Mouse (Mus musculus): ENCODE data around the gene Osbpl2. TPM values are rescaled to one million over a fixed set of nuclear protein-coding genes. Genes with fewer than 3 reads are reported as not detected.
"Not testable (repeated sequence)": the region's sequence is repeated elsewhere in the genome, so short reads cannot be mapped to it uniquely, and the experiment has no call there.

Osbpl2 gene
- total RNA-seq, 2 experiments from 2014 or later, result 16.9 to 18.8 TPM

GRCm38 (mm10) chr2:180148551-180148950, 29.4 kb downstream of the Osbpl2 start:
- no peak for DNase-seq (ENCODE audit: low spot score)

DNA sequence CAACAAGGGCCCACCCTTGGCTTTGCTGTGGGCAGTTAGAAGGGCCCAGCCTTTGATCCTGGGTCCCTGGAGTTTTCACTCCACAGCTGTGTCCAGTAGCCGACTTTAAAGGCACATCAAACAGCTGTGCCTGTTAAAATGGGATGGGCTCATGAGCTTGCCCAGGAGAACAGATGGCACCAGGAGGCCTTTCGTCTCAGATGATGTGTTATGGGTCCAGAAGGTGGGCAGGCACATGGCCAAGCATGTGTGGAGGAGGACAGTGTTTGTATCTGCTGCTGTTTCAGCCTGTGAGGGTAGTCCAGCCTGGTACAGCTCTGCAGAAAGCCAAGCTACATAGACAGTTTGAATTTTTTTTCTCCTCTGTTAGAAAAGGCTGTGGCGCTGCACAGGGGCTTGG, 35.7 kb downstream of the Osbpl2 start:
- DNase-seq (ENCODE audit: low spot score), result no peak

DNA sequence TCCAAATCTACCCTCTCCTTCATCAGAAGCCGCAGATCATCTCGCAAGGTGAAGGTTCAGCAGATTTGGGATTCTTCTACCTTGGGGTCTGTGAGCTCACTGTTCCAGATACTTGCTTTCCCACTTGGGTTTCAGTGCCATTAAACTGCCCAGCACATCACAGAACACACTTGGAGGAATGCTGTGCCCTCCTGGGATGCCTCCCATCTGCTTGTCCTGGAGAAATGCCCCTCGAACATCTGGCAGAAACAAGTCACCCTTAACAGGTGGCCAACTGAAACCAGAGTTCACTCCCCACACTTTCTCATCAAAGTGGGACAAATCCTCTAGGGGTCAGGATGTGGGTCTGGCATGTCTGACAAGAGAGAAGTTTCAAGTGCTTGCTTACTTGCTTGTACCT, 39.5 kb downstream of the Osbpl2 start:
- DNase-seq (ENCODE audit: low spot score), result no peak

DNA sequence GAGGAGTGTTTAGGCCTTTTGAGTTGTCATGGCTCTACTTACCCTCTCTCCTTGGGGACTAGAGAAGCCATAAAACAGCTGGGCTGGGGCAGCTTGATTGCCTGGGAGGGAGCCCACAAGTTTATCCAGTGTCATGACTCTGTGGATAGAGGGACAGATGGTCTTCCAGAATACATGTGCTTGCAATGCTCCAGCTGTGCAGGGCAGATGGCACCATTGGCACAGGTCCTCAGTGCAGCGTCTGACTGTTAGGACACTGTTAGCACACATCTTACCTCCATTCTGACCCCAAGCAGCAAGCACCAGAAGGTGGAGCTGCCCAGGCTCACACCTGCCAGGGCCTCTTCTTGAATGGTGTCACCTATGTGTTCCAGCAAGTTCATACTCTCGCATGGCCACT, 46.7 kb downstream of the Osbpl2 start:
- DNase-seq (ENCODE audit: low spot score), result no peak

DNA sequence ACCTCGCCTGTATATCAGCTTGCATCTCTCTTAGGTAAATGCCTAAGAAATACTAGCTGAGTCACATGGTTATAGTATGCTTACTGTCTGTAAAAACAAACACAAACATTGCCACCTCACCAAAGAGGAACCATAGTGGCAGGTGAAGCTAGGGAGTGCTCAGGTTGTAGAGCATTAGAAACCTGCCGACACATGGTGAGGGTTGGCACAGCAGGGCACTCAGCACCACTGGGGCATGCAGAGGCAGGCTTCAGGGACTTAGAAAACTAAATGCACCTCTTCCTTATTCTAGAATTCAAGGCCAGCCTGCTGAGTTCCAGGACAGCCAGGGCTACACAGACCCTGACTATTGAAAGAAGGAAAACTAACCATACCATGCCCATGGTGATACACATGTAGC, 47.8 kb downstream of the Osbpl2 start:
- DNase-seq (ENCODE audit: low spot score), result no peak

- DNase-seq (ENCODE audit: low spot score), result no peak
Measured at GRCm38 (mm10) chr2:180170151-180170805, 51.2 kb downstream of the Osbpl2 start.

GRCm38 (mm10) chr2:180170806-180171521, 51.9 kb downstream of the Osbpl2 start, which contains the start of gene Adrm1:
Adrm1 (plus strand) TSS chr2:180171485.
- peak; percentile 96 for DNase-seq (ENCODE audit: low spot score)

DNA sequence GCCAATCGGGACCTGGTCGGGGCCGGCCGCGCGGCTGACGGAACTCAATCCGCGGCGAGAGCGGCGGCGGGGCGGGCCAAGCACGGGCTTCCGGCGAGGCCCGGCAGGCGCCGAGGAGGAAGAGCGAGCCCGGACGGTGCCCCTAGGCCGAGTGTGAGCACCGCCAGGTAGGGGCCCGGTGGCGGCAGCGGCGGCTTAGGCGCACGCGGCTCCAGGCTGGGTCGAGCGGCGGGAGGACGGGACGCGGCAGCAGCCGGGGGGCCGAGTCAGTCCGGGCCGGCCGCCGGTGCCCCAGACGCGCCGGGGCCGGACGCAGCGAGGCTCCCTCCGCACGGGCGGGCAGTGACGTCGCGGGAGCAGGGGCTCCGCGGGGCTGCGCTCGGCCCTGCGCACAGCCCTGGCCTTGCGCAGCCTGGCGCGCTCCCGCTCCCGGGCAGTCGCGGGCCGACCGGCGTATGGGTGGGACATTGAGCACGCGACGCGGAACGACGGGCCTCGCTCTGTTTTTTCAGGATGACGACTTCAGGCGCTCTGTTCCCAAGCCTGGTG, 52.5 kb downstream of the Osbpl2 start:
- DNase-seq (ENCODE audit: low spot score), result peak; percentile 23

- no peak for DNase-seq (ENCODE audit: low spot score)
Measured at GRCm38 (mm10) chr2:180172152-180172551, 53.0 kb downstream of the Osbpl2 start.

GRCm38 (mm10) chr2:180173163-180173562, 54.1 kb downstream of the Osbpl2 start:
- no peak for DNase-seq (ENCODE audit: low spot score)

DNA sequence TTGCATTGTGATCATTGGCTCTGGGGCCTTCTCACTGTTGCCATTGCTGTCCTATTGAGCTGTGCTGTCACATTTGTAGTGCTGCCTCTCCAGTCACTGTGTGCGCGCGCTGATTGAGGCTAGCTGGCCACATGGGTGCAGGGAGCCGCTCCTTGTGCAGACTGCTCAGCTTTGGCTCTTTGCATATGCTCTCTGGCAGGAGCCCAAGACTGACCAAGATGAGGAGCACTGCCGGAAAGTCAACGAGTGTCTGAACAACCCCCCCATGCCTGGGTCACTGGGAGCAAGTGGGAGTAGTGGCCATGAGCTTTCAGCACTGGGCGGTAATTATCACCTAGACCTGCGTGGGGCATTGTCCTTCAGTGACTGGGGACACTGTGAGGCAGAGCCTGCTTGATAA, 54.6 kb downstream of the Osbpl2 start:
- DNase-seq (ENCODE audit: low spot score), result not testable (repeated sequence)

DNA sequence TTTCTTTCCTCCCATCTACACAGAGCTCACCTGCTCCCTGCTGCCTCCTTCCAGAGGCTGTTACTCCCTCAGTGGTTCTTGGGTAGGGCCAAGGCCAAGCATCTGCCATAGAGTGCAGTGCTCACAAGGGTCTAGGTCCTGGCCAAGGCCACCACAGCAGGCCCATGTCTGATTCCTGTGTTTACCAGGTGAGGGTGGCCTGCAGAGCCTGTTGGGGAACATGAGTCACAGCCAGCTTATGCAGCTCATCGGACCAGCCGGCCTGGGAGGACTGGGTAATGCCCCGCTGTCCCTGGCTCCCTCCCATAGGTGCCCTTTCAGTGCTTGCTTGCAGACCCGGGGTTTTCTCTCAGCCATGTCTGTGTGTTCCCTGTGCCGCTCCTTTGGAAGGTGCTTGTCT, 55.0 kb downstream of the Osbpl2 start:
- no peak for DNase-seq (ENCODE audit: low spot score)

GRCm38 (mm10) chr2:180175725-180176124, 56.6 kb downstream of the Osbpl2 start:
- DNase-seq (ENCODE audit: low spot score), result no peak

DNA sequence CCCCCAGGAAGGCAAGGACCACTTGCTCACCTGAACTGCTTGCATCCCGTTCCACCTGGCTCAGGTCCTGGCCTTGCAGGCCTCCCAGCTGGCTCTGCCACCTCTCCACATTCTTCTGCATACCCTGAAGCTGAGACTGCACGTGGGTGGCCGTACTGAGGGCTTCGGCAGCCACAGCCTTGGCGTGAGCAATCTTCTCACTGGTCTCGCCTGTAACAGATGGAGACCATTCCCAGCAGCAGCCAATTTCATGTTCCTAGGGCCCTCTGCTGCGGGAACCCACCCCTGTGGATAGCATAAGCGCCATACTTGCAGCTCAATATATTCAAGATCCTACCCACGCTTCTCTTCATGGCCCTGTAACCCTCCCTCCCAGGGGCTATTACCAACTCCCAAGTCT, 62.4 kb downstream of the Osbpl2 start:
- no peak for DNase-seq (ENCODE audit: low spot score)

- DNase-seq (ENCODE audit: low spot score), result no peak
Measured at GRCm38 (mm10) chr2:180184011-180184751, 65.1 kb downstream of the Osbpl2 start.

GRCm38 (mm10) chr2:180184752-180185109, 65.6 kb downstream of the Osbpl2 start:
- no peak for DNase-seq (ENCODE audit: low spot score)

DNA sequence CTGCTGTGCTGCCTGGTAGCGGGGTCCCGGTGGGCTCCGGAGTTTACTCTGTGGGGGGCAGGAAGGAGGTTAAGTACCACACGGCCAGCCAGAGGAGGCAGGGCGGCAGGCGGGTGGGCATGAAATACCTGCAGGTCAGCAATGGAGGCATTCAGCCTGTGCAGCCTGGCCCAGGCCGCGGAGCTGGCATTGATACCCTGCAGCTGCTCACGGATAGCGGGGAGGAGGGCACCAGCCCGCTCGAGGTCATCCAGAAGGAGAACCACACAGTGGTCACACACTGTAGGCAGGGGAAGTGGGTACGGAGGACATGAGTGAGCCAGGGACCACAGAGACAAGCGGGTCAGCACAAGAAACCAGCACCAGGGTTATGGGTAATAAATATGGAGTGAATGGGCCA, 66.6 kb downstream of the Osbpl2 start:
- peak; percentile 73 for DNase-seq (ENCODE audit: low spot score)

- DNase-seq (ENCODE audit: low spot score), result no peak
Measured at GRCm38 (mm10) chr2:180187362-180187761, 68.3 kb downstream of the Osbpl2 start.

- DNase-seq (ENCODE audit: low spot score), result no peak
Measured at GRCm38 (mm10) chr2:180196610-180197322, 77.7 kb downstream of the Osbpl2 start.

- DNase-seq (ENCODE audit: low spot score), result no peak
Measured at GRCm38 (mm10) chr2:180197323-180198037, 78.4 kb downstream of the Osbpl2 start.

DNA sequence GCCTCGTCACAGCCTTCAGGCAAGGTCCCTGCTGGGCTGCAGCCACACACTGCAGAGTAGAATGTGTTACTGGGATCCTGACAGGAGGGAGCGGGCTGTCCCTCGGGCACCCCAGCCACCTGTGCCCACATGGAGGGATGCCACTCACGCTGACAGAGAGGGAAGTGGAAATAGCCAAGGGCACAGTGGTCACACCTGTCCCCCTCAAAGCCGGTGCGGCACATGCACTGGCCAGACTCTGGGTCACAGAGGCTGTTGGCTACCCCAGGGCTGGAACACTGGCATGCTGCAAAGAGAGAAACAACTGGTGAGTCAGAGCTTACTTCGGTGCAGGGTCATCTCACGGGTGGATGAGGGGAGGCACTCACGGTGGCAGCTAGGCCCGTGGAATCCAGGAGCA, 79.7 kb downstream of the Osbpl2 start:
- DNase-seq (ENCODE audit: low spot score), result peak; percentile 31
